Mouse (Mus musculus): ENCODE measurements around the gene Ccrl2. TPM values are rescaled to one million over a fixed set of nuclear protein-coding genes. Genes with fewer than 3 reads are reported as not detected.

Ccrl2 gene
- total and polyA plus RNA-seq, 3 experiments, result 5.3 to 13.0 (median 9.0) TPM

DNA sequence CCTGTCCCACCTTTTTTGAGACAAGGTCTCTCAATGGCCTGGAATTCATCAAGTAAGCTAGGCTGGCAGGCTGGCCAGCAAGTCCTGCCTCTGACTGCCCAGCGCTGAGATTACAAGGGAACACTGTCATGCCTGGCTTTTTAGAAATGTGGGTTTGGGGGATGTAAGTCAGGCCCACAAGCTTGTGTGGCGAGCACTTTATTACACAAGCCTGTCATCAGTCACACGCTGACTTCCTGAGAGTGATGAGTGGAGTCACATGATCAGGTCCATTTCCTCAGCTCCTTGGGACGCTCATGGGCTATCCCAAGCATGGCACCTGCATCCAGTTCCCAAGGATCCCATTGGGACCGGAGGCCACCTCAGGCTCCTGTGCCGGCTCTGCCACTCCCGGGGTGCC, 38.4 kb upstream of the Ccrl2 start:
- TF ChIP-seq NELFE (IDR thresholded peaks at IDR 0.05; ENCODE audit: low read depth, low read length), result no peak
- no peak for TF ChIP-seq MXI1 (IDR thresholded peaks at IDR 0.05; ENCODE audit: low read depth, low read length)
- TF ChIP-seq USF1 (IDR thresholded peaks at IDR 0.05; ENCODE audit: low read depth, low read length), result no peak
- no peak for TF ChIP-seq JUN (IDR thresholded peaks at IDR 0.05; ENCODE audit: insufficient read depth, low read depth, low read length)
- TF ChIP-seq SIN3A (IDR thresholded peaks at IDR 0.05; ENCODE audit: low read length), result no peak
- no peak for TF ChIP-seq PAX5 (IDR thresholded peaks at IDR 0.05; ENCODE audit: low read length)
- TF ChIP-seq USF2 (conservative IDR thresholded peaks at IDR 0.05; ENCODE audit: low read depth, low read length), result no peak
- no peak for TF ChIP-seq GABPA (IDR thresholded peaks at IDR 0.05; ENCODE audit: insufficient replicate concordance, low read depth, low read length)
- TF ChIP-seq NRF1 (IDR thresholded peaks at IDR 0.05; ENCODE audit: low read depth, low read length), result no peak
- no peak for TF ChIP-seq CHD1 (IDR thresholded peaks at IDR 0.05; ENCODE audit: low read depth, low read length)
- no peak for TF ChIP-seq ZKSCAN1 (IDR thresholded peaks at IDR 0.05; ENCODE audit: borderline replicate concordance, low read depth, low read length)
- TF ChIP-seq SMC3 (IDR thresholded peaks at IDR 0.05; ENCODE audit: low read depth, low read length), result no peak
- TF ChIP-seq UBTF (IDR thresholded peaks at IDR 0.05; ENCODE audit: low read depth, low read length), result no peak
- no peak for TF ChIP-seq BHLHE40 (IDR thresholded peaks at IDR 0.05; ENCODE audit: low read depth, low read length)
- TF ChIP-seq CHD2 (IDR thresholded peaks at IDR 0.05; ENCODE audit: low read length), result no peak
- no peak for TF ChIP-seq TCF12 (IDR thresholded peaks at IDR 0.05; ENCODE audit: low read depth, low read length)
- no peak for TF ChIP-seq MAFK (IDR thresholded peaks at IDR 0.05; ENCODE audit: insufficient replicate concordance, low read length)
- TF ChIP-seq MEF2A (IDR thresholded peaks at IDR 0.05; ENCODE audit: borderline replicate concordance, low read depth, low read length), result no peak
- TF ChIP-seq RCOR1 (conservative IDR thresholded peaks at IDR 0.05; ENCODE audit: low read depth, low read length), result no peak
- H3K36me3 ChIP-seq (replicated peaks in 1 of 2; ENCODE audit: control insufficient read depth in 1 of 2, insufficient read depth in 1 of 2, low read length in 1 of 2), result no peaks in the 10 kb centered on the region
- H3K4me2 ChIP-seq (ENCODE audit: insufficient read depth, low read depth, poor library complexity, severe bottlenecking), result no peak overlapping the region
- DNase-seq (ENCODE audit: extremely low read depth), result no peak
- H3K4me3 ChIP-seq (replicated peaks in 1 of 3; ENCODE audit: low read depth in 2 of 3, low read length in 2 of 3, poor library complexity in 1 of 3), result no peak overlapping the region
- H3K4me1 ChIP-seq (ENCODE audit: control insufficient read depth in 1 of 2, insufficient read depth in 2 of 2), result peaks cover 20 to 35% of the 10 kb centered on the region in 2 experiments
- in situ Hi-C loops (cut with MboI; ENCODE audit: low pct_ligation_motif_present, low pct_unique_long_range_greater_than_20kb, low sequenced_read_pairs), result loop anchor here (10.0 kb wide), 1 partner anchor 119 kb away; no protein-coding TSS in a partner anchor
- H3K9me3 ChIP-seq (replicated peaks; ENCODE audit: low read length), result no peaks in the 10 kb centered on the region
- dilution Hi-C loops (cut with MboI; ENCODE audit: extremely low pct_ligation_motif_present, extremely low pct_unique_long_range_greater_than_20kb, low sequenced_read_pairs), result no loop called here
- H3K79me2 ChIP-seq (replicated peaks; ENCODE audit: control insufficient read depth, extremely low read depth, insufficient read depth, poor library complexity, severe bottlenecking), result no peaks in the 10 kb centered on the region
- H3K27ac ChIP-seq (ENCODE audit: insufficient read depth, low read depth), result no peak overlapping the region
- no peak overlapping the region for H3K9ac ChIP-seq (ENCODE audit: insufficient read depth, low read depth)
- peaks cover 3% of the 10 kb centered on the region for H3K27me3 ChIP-seq (replicated peaks)

DNA sequence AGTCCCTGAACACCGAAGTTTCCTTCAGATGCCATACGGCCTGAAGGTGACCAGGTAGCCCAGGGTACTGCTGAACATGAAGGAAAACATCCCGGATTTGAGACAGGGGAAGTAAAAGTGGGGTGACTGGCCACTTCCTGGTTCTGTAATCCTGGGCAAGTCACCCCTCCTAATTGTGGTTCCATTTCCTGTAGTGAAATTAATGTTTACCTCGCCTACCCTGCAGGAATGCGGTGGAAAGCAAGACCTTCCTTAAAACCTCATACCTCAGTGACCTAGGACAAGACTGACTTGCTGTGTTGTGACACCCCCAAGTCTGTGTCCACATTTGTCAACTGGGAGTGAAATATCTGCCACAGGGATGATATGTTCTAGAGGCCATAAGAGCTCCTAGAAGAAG, 37.3 kb upstream of the Ccrl2 start:
- TF ChIP-seq SMC3 (IDR thresholded peaks at IDR 0.05; ENCODE audit: low read depth, low read length) (no peak), TCF12 (IDR thresholded peaks at IDR 0.05; ENCODE audit: low read depth, low read length) (no peak), CHD2 (IDR thresholded peaks at IDR 0.05; ENCODE audit: low read length) (no peak), ZC3H11A (IDR thresholded peaks at IDR 0.05; ENCODE audit: low read depth, low read length) (no peak), ZKSCAN1 (IDR thresholded peaks at IDR 0.05; ENCODE audit: borderline replicate concordance, low read depth, low read length) (no peak), IRF4 (IDR thresholded peaks at IDR 0.05; ENCODE audit: low read depth, low read length) (no peak), MYC (IDR thresholded peaks at IDR 0.05; ENCODE audit: low read depth, low read length) (no peak), GABPA (IDR thresholded peaks at IDR 0.05; ENCODE audit: insufficient replicate concordance, low read depth, low read length) (no peak), JUN (IDR thresholded peaks at IDR 0.05; ENCODE audit: insufficient read depth, low read depth, low read length) (no peak), CTCF (conservative IDR thresholded peaks at IDR 0.05 in 1 of 2, IDR thresholded peaks at IDR 0.05 in 1 of 2; ENCODE audit: low read depth in 2 of 2, low read length in 2 of 2) (no peak), SIN3A (IDR thresholded peaks at IDR 0.05; ENCODE audit: low read length) (no peak), ELF1 (IDR thresholded peaks at IDR 0.05; ENCODE audit: low read depth, low read length) (no peak), JUND (conservative IDR thresholded peaks at IDR 0.05; ENCODE audit: low read depth, low read length) (no peak), RCOR1 (conservative IDR thresholded peaks at IDR 0.05; ENCODE audit: low read depth, low read length) (no peak)
- Histone ChIP-seq H3K4me1 (ENCODE audit: control insufficient read depth in 1 of 2, insufficient read depth in 2 of 2) (peaks cover 20 to 35% of the 10 kb centered on the region in 2 experiments), H3K27me3 (replicated peaks) (peaks cover 3% of the 10 kb centered on the region), H3K27ac (ENCODE audit: insufficient read depth, low read depth) (no peak overlapping the region), H3K9me3 (replicated peaks; ENCODE audit: low read length) (no peaks in the 10 kb centered on the region), H3K4me2 (ENCODE audit: insufficient read depth, low read depth, poor library complexity, severe bottlenecking) (no peak overlapping the region), H3K9ac (ENCODE audit: insufficient read depth, low read depth) (no peak overlapping the region), H3K36me3 (replicated peaks in 1 of 2; ENCODE audit: control insufficient read depth in 1 of 2, insufficient read depth in 1 of 2, low read length in 1 of 2) (no peaks in the 10 kb centered on the region), H3K4me3 (replicated peaks in 1 of 3; ENCODE audit: low read depth in 2 of 3, low read length in 2 of 3, poor library complexity in 1 of 3) (no peak overlapping the region), H3K79me2 (replicated peaks; ENCODE audit: control insufficient read depth, extremely low read depth, insufficient read depth, poor library complexity, severe bottlenecking) (no peaks in the 10 kb centered on the region)
- dilution Hi-C loops (cut with MboI; ENCODE audit: extremely low pct_ligation_motif_present, extremely low pct_unique_long_range_greater_than_20kb, low sequenced_read_pairs), result no loop called here
- DNase-seq (ENCODE audit: extremely low read depth), result no peak
- in situ Hi-C loops (cut with MboI; ENCODE audit: low pct_ligation_motif_present, low pct_unique_long_range_greater_than_20kb, low sequenced_read_pairs), result loop anchor here (10.0 kb wide), 1 partner anchor 120 kb away; no protein-coding TSS in a partner anchor
